In the genomic region with DNA sequence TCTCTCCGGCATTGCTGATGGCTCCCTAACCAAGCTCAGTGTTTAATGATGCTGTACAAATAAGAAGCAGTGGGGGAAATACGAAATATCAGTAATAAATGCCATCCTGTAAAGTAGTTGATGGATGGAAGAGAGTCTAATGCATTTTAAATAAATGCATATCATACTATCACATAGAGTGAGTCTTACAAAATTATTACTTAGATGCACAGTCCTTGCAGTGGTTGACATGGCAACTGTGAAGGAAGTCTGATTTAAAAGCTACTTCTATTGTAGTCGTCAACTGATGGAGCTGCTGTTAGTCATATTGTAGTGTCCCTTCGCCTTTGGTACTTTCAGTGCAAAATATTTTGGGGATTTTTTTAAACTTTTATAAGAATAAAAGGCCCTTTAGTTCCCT, we compare ENCODE assay signal across 18 mouse cellular contexts. TPM values are rescaled to one million over a fixed set of nuclear protein-coding genes. Genes with fewer than 3 reads are reported as not detected.
DNase-seq lines count a peak whose midpoint lies in the region; ATAC-seq lines count a peak whose summit lies in the region.
"Had no signal": no experiment of that assay in that cellular context is flagged by ENCODE, and none has a peak within 500 bp of the region (broad histone marks: within the 10 kb centered on the region; RNA-seq: fewer than 3 reads in every experiment).

No protein-coding gene starts in this region.

- H3K27ac ChIP-seq in forebrain, embryonic 16.5 days (ENCODE audit: low read length) = no peak overlapping the region
- H3K27ac ChIP-seq in forebrain, embryonic 12.5 days = no peak overlapping the region
- H3K27ac ChIP-seq in hindbrain, embryonic 16.5 days (ENCODE audit: low read depth, low read length) = no peak overlapping the region
- no peak overlapping the region for H3K27ac ChIP-seq in hindbrain, embryonic 12.5 days
- H3K27ac ChIP-seq in neural tube, embryonic 15.5 days (replicated peaks) = no peak overlapping the region
- H3K27ac ChIP-seq: embryonic facial prominence, embryonic 10.5 days; embryonic facial prominence, embryonic 12.5 days; forebrain, embryonic 10.5 days had no signal

- H3K9me3 ChIP-seq in forebrain, embryonic 16.5 days (ENCODE audit: control insufficient read depth, low read length) = no peaks in the 10 kb centered on the region
- no peaks in the 10 kb centered on the region for H3K9me3 ChIP-seq in forebrain, embryonic 12.5 days
- H3K9me3 ChIP-seq in hindbrain, embryonic 16.5 days (ENCODE audit: control insufficient read depth, low read length) = no peaks in the 10 kb centered on the region
- no peaks in the 10 kb centered on the region for H3K9me3 ChIP-seq in hindbrain, embryonic 12.5 days (replicated peaks)
- no peaks in the 10 kb centered on the region for H3K9me3 ChIP-seq in neural tube, embryonic 15.5 days (replicated peaks)
- H3K9me3 ChIP-seq: embryonic facial prominence, embryonic 10.5 days; embryonic facial prominence, embryonic 12.5 days; forebrain, embryonic 10.5 days had no signal

- H3K4me1 ChIP-seq in forebrain, embryonic 16.5 days (replicated peaks; ENCODE audit: control insufficient read depth, insufficient read depth, low read length) = no peaks in the 10 kb centered on the region
- H3K4me1 ChIP-seq in forebrain, embryonic 12.5 days = no peaks in the 10 kb centered on the region
- H3K4me1 ChIP-seq in hindbrain, embryonic 16.5 days (ENCODE audit: control insufficient read depth, insufficient read depth, low read depth, low read length) = no peaks in the 10 kb centered on the region
- H3K4me1 ChIP-seq in hindbrain, embryonic 12.5 days = no peaks in the 10 kb centered on the region
- H3K4me1 ChIP-seq in neural tube, embryonic 15.5 days = no peaks in the 10 kb centered on the region
- H3K4me1 ChIP-seq: embryonic facial prominence, embryonic 10.5 days had no signal

- H3K4me2 ChIP-seq in forebrain, embryonic 16.5 days (ENCODE audit: low read length) = no peak overlapping the region
- H3K4me2 ChIP-seq in forebrain, embryonic 12.5 days = no peak overlapping the region
- H3K4me2 ChIP-seq in hindbrain, embryonic 16.5 days (ENCODE audit: low read length) = no peak overlapping the region
- no peak overlapping the region for H3K4me2 ChIP-seq in hindbrain, embryonic 12.5 days (replicated peaks)
- no peak overlapping the region for H3K4me2 ChIP-seq in neural tube, embryonic 15.5 days
- H3K4me2 ChIP-seq: embryonic facial prominence, embryonic 12.5 days had no signal

- peak; percentile 49; the same call in 1 of the 2 replicates for ATAC-seq in forebrain, embryonic 16.5 days
- no peak for ATAC-seq in forebrain, embryonic 12.5 days (ENCODE audit: low FRiP score)
- ATAC-seq in hindbrain, embryonic 16.5 days = 0 out of 2 replicates have a peak, but pooled peaks have one; percentile 34
- no peak for ATAC-seq in hindbrain, embryonic 12.5 days (ENCODE audit: low FRiP score)
- peak; percentile 50; the same call in 1 of the 2 replicates for ATAC-seq in neural tube, embryonic 15.5 days (ENCODE audit: low FRiP score)
- no peak for ATAC-seq in erythroid progenitor cell, adult 5-6 weeks (replicated peaks; ENCODE audit: low FRiP score, poor library complexity, severe bottlenecking)

- DNase-seq in neural tube, embryonic 10.5 days (ENCODE audit: extremely low spot score, low spot score) = no peak
- DNase-seq: adrenal gland, adult 2 months; adrenal gland, postnatal 10 days; adrenal gland, postnatal 25 days; cerebellum, adult 11-12 months; cerebellum, adult 2 months; cerebellum, adult 9-10 months; cerebellum, postnatal 10 days; cerebellum, postnatal 25 days had no signal

- H3K9ac ChIP-seq in forebrain, embryonic 16.5 days (replicated peaks; ENCODE audit: low read depth, low read length) = no peak overlapping the region
- no peak overlapping the region for H3K9ac ChIP-seq in forebrain, embryonic 12.5 days
- no peak overlapping the region for H3K9ac ChIP-seq in hindbrain, embryonic 16.5 days (ENCODE audit: low read depth, low read length)
- no peak overlapping the region for H3K9ac ChIP-seq in hindbrain, embryonic 12.5 days
- no peak overlapping the region for H3K9ac ChIP-seq in neural tube, embryonic 15.5 days (replicated peaks)
- H3K9ac ChIP-seq: embryonic facial prominence, embryonic 12.5 days had no signal

- H3K4me3 ChIP-seq in forebrain, embryonic 16.5 days (replicated peaks; ENCODE audit: low read length) = no peak overlapping the region
- no peak overlapping the region for H3K4me3 ChIP-seq in forebrain, embryonic 12.5 days (replicated peaks)
- H3K4me3 ChIP-seq in hindbrain, embryonic 16.5 days (ENCODE audit: low read length) = no peak overlapping the region
- no peak overlapping the region for H3K4me3 ChIP-seq in hindbrain, embryonic 12.5 days
- H3K4me3 ChIP-seq in neural tube, embryonic 15.5 days (replicated peaks) = no peak overlapping the region
- H3K4me3 ChIP-seq: embryonic facial prominence, embryonic 10.5 days; embryonic facial prominence, embryonic 12.5 days; forebrain, embryonic 10.5 days had no signal

- no peaks in the 10 kb centered on the region for H3K36me3 ChIP-seq in forebrain, embryonic 16.5 days (ENCODE audit: control insufficient read depth, insufficient read depth)
- no peaks in the 10 kb centered on the region for H3K36me3 ChIP-seq in forebrain, embryonic 12.5 days (replicated peaks)
- H3K36me3 ChIP-seq in hindbrain, embryonic 16.5 days (ENCODE audit: control insufficient read depth, insufficient read depth, low read length) = 0 out of 2 replicates have a peak, but pooled peaks cover 4% of the 10 kb centered on the region
- H3K36me3 ChIP-seq in hindbrain, embryonic 12.5 days = no peaks in the 10 kb centered on the region
- H3K36me3 ChIP-seq in neural tube, embryonic 15.5 days = peaks cover 6% of the 10 kb centered on the region
- H3K36me3 ChIP-seq: embryonic facial prominence, embryonic 10.5 days; embryonic facial prominence, embryonic 12.5 days; forebrain, embryonic 10.5 days had no signal

- H3K27me3 ChIP-seq in forebrain, embryonic 16.5 days (replicated peaks; ENCODE audit: control insufficient read depth, insufficient read depth, low read length) = no peaks in the 10 kb centered on the region
- H3K27me3 ChIP-seq in forebrain, embryonic 12.5 days = no peaks in the 10 kb centered on the region
- no peaks in the 10 kb centered on the region for H3K27me3 ChIP-seq in hindbrain, embryonic 16.5 days (replicated peaks; ENCODE audit: control insufficient read depth, insufficient read depth, low read length)
- no peaks in the 10 kb centered on the region for H3K27me3 ChIP-seq in hindbrain, embryonic 12.5 days
- H3K27me3 ChIP-seq in neural tube, embryonic 15.5 days (replicated peaks) = no peaks in the 10 kb centered on the region
- H3K27me3 ChIP-seq: embryonic facial prominence, embryonic 12.5 days had no signal

- WGBS in forebrain, embryonic 16.5 days = 89% methylated on average over 4 of the region's 4 CpGs
- 85% methylated on average over 4 of the region's 4 CpGs for WGBS in forebrain, embryonic 12.5 days
- 74% methylated on average over 4 of the region's 4 CpGs for WGBS in hindbrain, embryonic 16.5 days
- WGBS in hindbrain, embryonic 12.5 days = 81% methylated on average over 4 of the region's 4 CpGs
- 72% methylated on average over 4 of the region's 4 CpGs for WGBS in neural tube, embryonic 15.5 days

RNA-seq across cellular contexts. Expression of gene Stk17b, which starts 26.9 kb away (rescaled TPM):
- 4.9 and 6.0 TPM in 2 replicates for polyA plus RNA-seq in forebrain, embryonic 16.5 days (2015; fragmentation: Nextera tagmentation; extraction: Ambion mirVana)
- polyA plus RNA-seq in forebrain, embryonic 12.5 days (2016; fragmentation: Nextera tagmentation; extraction: Ambion mirVana) = 11.1 and 12.3 TPM in 2 replicates
- polyA plus RNA-seq in hindbrain, embryonic 16.5 days (2015; fragmentation: Nextera tagmentation; extraction: Ambion mirVana) = 4.9 and 6.2 TPM in 2 replicates
- polyA plus RNA-seq in hindbrain, embryonic 12.5 days (2016; fragmentation: Nextera tagmentation; extraction: Ambion mirVana) = 8.8 and 9.2 TPM in 2 replicates
- polyA plus RNA-seq in neural tube, embryonic 15.5 days (2015; fragmentation: Nextera tagmentation; extraction: Ambion mirVana) = 6.1 and 10.4 TPM in 2 replicates
- total RNA-seq in erythroid progenitor cell, adult 5-6 weeks (2015; ENCODE audit: low replicate concordance) = 62.7 and 91.0 TPM in 2 replicates
- total RNA-seq in erythroid progenitor cell, adult 5-6 weeks (2017; ENCODE audit: low replicate concordance) = 52.5 and 61.0 TPM in 2 replicates

Comparison
In these comparisons a context has a peak if more than half of its experiments do, and no peak if none do; other contexts are left out.
1. ATAC-seq: peak in forebrain, embryonic 16.5 days (single experiment), hindbrain, embryonic 16.5 days (single experiment) and neural tube, embryonic 15.5 days (single experiment); none in forebrain, embryonic 12.5 days (single experiment), hindbrain, embryonic 12.5 days (single experiment) and erythroid progenitor cell, adult 5-6 weeks (single experiment).